Mouse (Mus musculus) Patski (cell line): ENCODE results near the gene Clec18a. TPM values are rescaled to one million over a fixed set of nuclear protein-coding genes. Genes with fewer than 3 reads are reported as not detected.
"Not testable (repeated sequence)": the region's sequence is repeated elsewhere in the genome, so short reads cannot be mapped to it uniquely, and the experiment has no call there.

Source experiments
- ATAC-seq: fragments of 100-300 bp; one replicate; pipeline ENCODE4 v1.8.0; 2021
- CTCF ChIA-PET: fragments of 350-600 bp; sonication (Branson Sonifier 250); formaldehyde crosslinking; loops from one replicate; lab custom pipeline; 2022; ENCODE audit warnings: inconsistent platforms; lab: Charles Lee
- POLR2A ChIA-PET: fragments of 350-600 bp; sonication (Branson Sonifier 250); formaldehyde crosslinking; loops from one replicate; lab custom pipeline; 2022; ENCODE audit warnings: antibody characterized with exemption, inconsistent platforms; lab: Charles Lee
- DNase-seq: peaks from one replicate; pipeline ENCODE4 v3.0.0-alpha.2; 2011; ENCODE audit warnings: low read depth, low spot score
- H3K27me3 ChIP-seq: fragments of 371-371 bp; one replicate; pipeline ENCODE4 v1.5.1; 2021
- CTCF ChIP-seq: fragments of 100-300 bp; IDR thresholded peaks from one replicate; pipeline ENCODE4 v1.5.1; 2021
- in situ Hi-C: fragments of 300-500 bp; cut with MboI; formaldehyde crosslinking; loops from 3 replicates; pipeline ENCODE4 v1.11.1; 2018; ENCODE audit warnings: low pct_unique_long_range_greater_than_20kb, mixed read lengths
- polyA plus RNA-seq: library from polyadenylated mRNA; unstranded; gene quantifications from one replicate; pipeline ENCODE4 v1.2.3, GENCODE M21; 2021

The Clec18a gene
- polyA plus RNA-seq, 1 experiment from 2014 or later = 8.3 TPM

- in situ Hi-C loops = no loop called here
- no peak for ATAC-seq
- ChIA-PET CTCF (interaction anchor here (0.8 to 1.2 kb wide), 3 partner anchors 9 to 12 kb away, joined by 3 to 4 read pairs (median 3); partner anchors contain the start of gene Exosc6), POLR2A (interaction anchor here (0.6 kb wide), 1 partner anchor 100 kb away, joined by 5 read pairs; no protein-coding TSS in a partner anchor)
- TF ChIP-seq CTCF = no peak
- H3K27me3 ChIP-seq = no peaks in the 10 kb centered on the region
- DNase-seq = no peak
Measured at GRCm38 (mm10) chr8:111044003-111044734, 48.1 kb downstream of the Clec18a start.

- POLR2A ChIA-PET = no interaction called here
- in situ Hi-C loops = no loop called here
- no peak for TF ChIP-seq CTCF
- H3K27me3 ChIP-seq = no peaks in the 10 kb centered on the region
- CTCF ChIA-PET = no interaction called here
- ATAC-seq (no peak), DNase-seq (no peak)
Measured at GRCm38 (mm10) chr8:111042546-111042945, 49.7 kb downstream of the Clec18a start.

GRCm38 (mm10) chr8:111036591-111036990 is 55.6 kb downstream of the Clec18a start:
- in situ Hi-C loops = no loop called here
- no peak for DNase-seq
- ATAC-seq = no peak
- no peak for TF ChIP-seq CTCF
- POLR2A ChIA-PET = interaction anchor here (0.5 kb wide), 1 partner anchor 328 kb away, joined by 3 read pairs; no protein-coding TSS in a partner anchor
- no peaks in the 10 kb centered on the region for H3K27me3 ChIP-seq
- CTCF ChIA-PET = interaction anchor here (1.2 to 1.3 kb wide), 2 partner anchors 20 to 43 kb away, joined by 3 read pairs; partner anchors contain the start of gene Exosc6

GRCm38 (mm10) chr8:111034276-111034675 is 58.0 kb downstream of the Clec18a start:
- ATAC-seq (no peak), DNase-seq (no peak)
- in situ Hi-C loops = no loop called here
- TF ChIP-seq CTCF = no peak
- CTCF ChIA-PET = interaction anchor here (1.2 to 3.5 kb wide), 3 partner anchors 10 to 57 kb away, joined by 3 to 14 read pairs (median 8); partner anchors contain the start of genes Clec18a and Exosc6
- POLR2A ChIA-PET = interaction anchor here (0.8 kb wide), 1 partner anchor 22 kb away, joined by 3 read pairs; the partner anchor contains the start of gene Exosc6
- H3K27me3 ChIP-seq = no peaks in the 10 kb centered on the region

GRCm38 (mm10) chr8:111033482-111034215 is 58.6 kb downstream of the Clec18a start:
- TF ChIP-seq CTCF = no peak
- CTCF ChIA-PET = interaction anchor here (0.8 to 3.5 kb wide), 5 partner anchors 10 to 116 kb away, joined by 3 to 14 read pairs (median 3); partner anchors contain the start of genes Clec18a and Exosc6
- POLR2A ChIA-PET = no interaction called here
- in situ Hi-C loops = no loop called here
- peak; percentile 95 for ATAC-seq
- DNase-seq = peak; percentile 99
- H3K27me3 ChIP-seq = no peaks in the 10 kb centered on the region

GRCm38 (mm10) chr8:111032916-111033315 is 59.3 kb downstream of the Clec18a start, which contains the start of gene Aars:
Gene Aars, plus strand, starts transcription at chr8:111033144.
- H3K27me3 ChIP-seq = no peaks in the 10 kb centered on the region
- POLR2A ChIA-PET = no interaction called here
- no peak for TF ChIP-seq CTCF
- ATAC-seq (no peak), DNase-seq (no peak)
- CTCF ChIA-PET = interaction anchor here (0.8 to 3.5 kb wide), 5 partner anchors 11 to 115 kb away, joined by 3 to 14 read pairs (median 3); partner anchors contain the start of genes Clec18a and Exosc6
- in situ Hi-C loops = no loop called here

- DNase-seq (no peak), ATAC-seq (no peak)
- ChIA-PET CTCF (no interaction called here), POLR2A (interaction anchor here (0.7 to 0.8 kb wide), 3 partner anchors 33 to 332 kb away, joined by 3 to 11 read pairs (median 6); partner anchors contain the start of gene Ddx19a)
- TF ChIP-seq CTCF = no peak
- no peaks in the 10 kb centered on the region for H3K27me3 ChIP-seq
- in situ Hi-C loops = no loop called here
Measured at GRCm38 (mm10) chr8:111031572-111031971, 60.7 kb downstream of the Clec18a start, which contains the start of gene Ddx19b. Gene Ddx19b, minus strand, starts transcription at chr8:111031751.

GRCm38 (mm10) chr8:111030045-111030444 is 62.2 kb downstream of the Clec18a start:
- TF ChIP-seq CTCF = no peak
- CTCF ChIA-PET = interaction anchor here (1.0 kb wide), 1 partner anchor 12 kb away, joined by 3 read pairs; no protein-coding TSS in a partner anchor
- ATAC-seq = no peak
- no peaks in the 10 kb centered on the region for H3K27me3 ChIP-seq
- no peak for DNase-seq
- POLR2A ChIA-PET = interaction anchor here (0.6 kb wide), 1 partner anchor 49 kb away, joined by 3 read pairs; no protein-coding TSS in a partner anchor
- in situ Hi-C loops = no loop called here

- no peaks in the 10 kb centered on the region for H3K27me3 ChIP-seq
- CTCF ChIA-PET = interaction anchor here (1.0 kb wide), 1 partner anchor 11 kb away, joined by 3 read pairs; no protein-coding TSS in a partner anchor
- DNase-seq = no peak
Measured at GRCm38 (mm10) chr8:111029589-111029988, 62.6 kb downstream of the Clec18a start.

GRCm38 (mm10) chr8:111027391-111027937 is 64.8 kb downstream of the Clec18a start:
- ATAC-seq (peak; percentile 96), DNase-seq (peak; percentile 35)
- ChIA-PET POLR2A (interaction anchor here (0.9 kb wide), 1 partner anchor 52 kb away, joined by 3 read pairs; no protein-coding TSS in a partner anchor), CTCF (interaction anchor here (1.6 kb wide), 1 partner anchor 62 kb away, joined by 5 read pairs; no protein-coding TSS in a partner anchor)
- no peak for TF ChIP-seq CTCF
- H3K27me3 ChIP-seq = no peaks in the 10 kb centered on the region
- in situ Hi-C loops = no loop called here

More at GRCm38 (mm10) chr8:111029589-111029988, 62.6 kb downstream of the Clec18a start:
- in situ Hi-C loops = no loop called here
- POLR2A ChIA-PET = interaction anchor here (0.6 kb wide), 1 partner anchor 48 kb away, joined by 3 read pairs; no protein-coding TSS in a partner anchor
- no peak for TF ChIP-seq CTCF
- ATAC-seq = no peak

GRCm38 (mm10) chr8:111026609-111027008 is 65.6 kb downstream of the Clec18a start:
- in situ Hi-C loops, ATAC-seq, H3K27me3 ChIP-seq, DNase-seq: not testable (repeated sequence)
- CTCF ChIA-PET = interaction anchor here (1.6 kb wide), 1 partner anchor 63 kb away, joined by 5 read pairs; no protein-coding TSS in a partner anchor
- POLR2A ChIA-PET = interaction anchor here (0.9 kb wide), 1 partner anchor 53 kb away, joined by 3 read pairs; no protein-coding TSS in a partner anchor

- POLR2A ChIA-PET = interaction anchor here (0.6 kb wide), 1 partner anchor 33 kb away, joined by 4 read pairs; no protein-coding TSS in a partner anchor
- DNase-seq, ATAC-seq, H3K27me3 ChIP-seq, CTCF ChIA-PET, in situ Hi-C loops: not testable (repeated sequence)
Measured at GRCm38 (mm10) chr8:111010230-111010991, 81.8 kb downstream of the Clec18a start.
